Mouse (Mus musculus): Measurements from ENCODE around the gene Lin7a. TPM values are rescaled to one million over a fixed set of nuclear protein-coding genes. Genes with fewer than 3 reads are reported as not detected.

Lin7a gene
- polyA plus RNA-seq, 1 experiment from 2014 or later: 2.0 TPM

DNA sequence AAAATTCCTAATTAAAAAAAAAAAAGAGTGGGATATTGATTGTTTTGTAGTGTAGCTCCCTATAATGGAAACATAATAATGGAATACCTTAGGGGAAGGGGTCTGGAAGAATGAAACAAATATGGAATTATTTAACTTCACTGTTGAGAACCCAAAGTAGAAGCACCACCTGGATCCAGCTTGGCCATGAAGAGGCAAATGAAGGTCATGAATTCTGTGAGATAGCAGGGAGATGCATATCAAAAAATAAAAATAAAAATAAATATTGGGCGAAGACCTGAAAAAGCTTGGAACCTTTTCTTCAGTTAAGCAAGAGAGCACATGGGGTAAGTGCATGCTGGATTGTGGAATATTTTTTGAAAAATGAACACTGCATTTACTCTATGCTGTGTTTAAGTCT, 43.6 kb upstream of the Lin7a start:
- Histone ChIP-seq H3K27me3 (ENCODE audit: control insufficient read depth, insufficient read depth, low read length) (no peaks in the 10 kb centered on the region), H3K4me3 (ENCODE audit: low read length) (no peak overlapping the region), H3K9ac (ENCODE audit: low read length) (no peak overlapping the region), H3K9me3 (replicated peaks; ENCODE audit: control insufficient read depth, low read length) (no peaks in the 10 kb centered on the region), H3K27ac (ENCODE audit: low read length) (no peak overlapping the region), H3K4me2 (ENCODE audit: low read depth, low read length) (no peak overlapping the region), H3K4me1 (ENCODE audit: control insufficient read depth, insufficient read depth, low read length) (no peaks in the 10 kb centered on the region), H3K36me3 (ENCODE audit: control insufficient read depth, insufficient read depth) (no peaks in the 10 kb centered on the region)
- 93% methylated on average over 1 of the region's 1 CpGs for whole genome bisulfite sequencing
- ATAC-seq (replicated peaks; ENCODE audit: extremely low read depth, insufficient read depth, low FRiP score): no peak

DNA sequence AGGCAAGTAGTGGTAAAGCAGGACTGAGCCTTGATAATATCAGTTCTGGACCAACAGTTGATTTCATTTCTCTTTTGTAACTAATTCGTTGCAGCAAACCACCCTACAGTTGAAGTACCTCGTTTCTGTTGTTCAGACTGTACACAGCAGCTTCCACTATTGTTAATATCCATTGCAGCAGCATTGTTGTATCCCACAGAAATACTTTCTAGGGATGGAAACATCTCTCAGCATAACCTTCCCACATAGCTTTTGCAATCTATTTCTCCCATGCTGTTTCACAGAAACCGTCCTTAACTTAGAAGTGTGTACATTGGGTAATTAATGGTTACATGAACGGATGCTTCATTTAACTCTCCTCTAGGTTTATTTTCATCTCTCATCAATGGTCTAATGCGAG, 42.7 kb upstream of the Lin7a start:
- Histone ChIP-seq H3K9ac (ENCODE audit: low read length) (no peak overlapping the region), H3K36me3 (ENCODE audit: control insufficient read depth, insufficient read depth) (no peaks in the 10 kb centered on the region), H3K9me3 (replicated peaks; ENCODE audit: control insufficient read depth, low read length) (no peaks in the 10 kb centered on the region), H3K4me3 (ENCODE audit: low read length) (no peak overlapping the region), H3K27me3 (ENCODE audit: control insufficient read depth, insufficient read depth, low read length) (no peaks in the 10 kb centered on the region), H3K4me2 (ENCODE audit: low read depth, low read length) (no peak overlapping the region), H3K27ac (ENCODE audit: low read length) (no peak overlapping the region), H3K4me1 (ENCODE audit: control insufficient read depth, insufficient read depth, low read length) (no peaks in the 10 kb centered on the region)
- WGBS: 75% methylated on average over 5 of the region's 5 CpGs
- ATAC-seq (replicated peaks; ENCODE audit: extremely low read depth, insufficient read depth, low FRiP score): no peak

DNA sequence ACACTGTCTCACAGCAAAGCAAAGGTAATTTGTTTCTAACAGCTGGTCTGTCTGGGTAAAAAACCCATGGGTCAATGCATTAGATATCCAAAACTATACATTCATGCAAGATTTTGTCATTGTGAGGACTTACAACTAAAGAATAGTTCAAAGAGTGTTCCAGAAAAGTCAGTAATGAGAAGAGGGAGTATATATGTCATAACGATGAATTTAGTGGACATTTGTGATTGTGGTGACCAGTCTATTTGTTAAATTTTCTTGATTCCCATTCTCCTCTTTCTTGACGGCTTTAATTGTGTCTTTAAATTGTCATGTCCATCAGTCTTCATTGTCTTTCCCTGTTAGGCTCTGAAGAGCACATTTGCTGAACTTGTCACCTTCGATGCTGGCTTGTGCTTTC, 42.1 kb upstream of the Lin7a start:
- Histone ChIP-seq H3K9ac (ENCODE audit: low read length) (no peak overlapping the region), H3K9me3 (replicated peaks; ENCODE audit: control insufficient read depth, low read length) (no peaks in the 10 kb centered on the region), H3K4me2 (ENCODE audit: low read depth, low read length) (no peak overlapping the region), H3K27me3 (ENCODE audit: control insufficient read depth, insufficient read depth, low read length) (no peaks in the 10 kb centered on the region), H3K27ac (ENCODE audit: low read length) (no peak overlapping the region), H3K4me1 (ENCODE audit: control insufficient read depth, insufficient read depth, low read length) (no peaks in the 10 kb centered on the region), H3K4me3 (ENCODE audit: low read length) (no peak overlapping the region), H3K36me3 (ENCODE audit: control insufficient read depth, insufficient read depth) (no peaks in the 10 kb centered on the region)
- ATAC-seq (replicated peaks; ENCODE audit: extremely low read depth, insufficient read depth, low FRiP score): no peak
- 68% methylated on average over 3 of the region's 3 CpGs for WGBS

DNA sequence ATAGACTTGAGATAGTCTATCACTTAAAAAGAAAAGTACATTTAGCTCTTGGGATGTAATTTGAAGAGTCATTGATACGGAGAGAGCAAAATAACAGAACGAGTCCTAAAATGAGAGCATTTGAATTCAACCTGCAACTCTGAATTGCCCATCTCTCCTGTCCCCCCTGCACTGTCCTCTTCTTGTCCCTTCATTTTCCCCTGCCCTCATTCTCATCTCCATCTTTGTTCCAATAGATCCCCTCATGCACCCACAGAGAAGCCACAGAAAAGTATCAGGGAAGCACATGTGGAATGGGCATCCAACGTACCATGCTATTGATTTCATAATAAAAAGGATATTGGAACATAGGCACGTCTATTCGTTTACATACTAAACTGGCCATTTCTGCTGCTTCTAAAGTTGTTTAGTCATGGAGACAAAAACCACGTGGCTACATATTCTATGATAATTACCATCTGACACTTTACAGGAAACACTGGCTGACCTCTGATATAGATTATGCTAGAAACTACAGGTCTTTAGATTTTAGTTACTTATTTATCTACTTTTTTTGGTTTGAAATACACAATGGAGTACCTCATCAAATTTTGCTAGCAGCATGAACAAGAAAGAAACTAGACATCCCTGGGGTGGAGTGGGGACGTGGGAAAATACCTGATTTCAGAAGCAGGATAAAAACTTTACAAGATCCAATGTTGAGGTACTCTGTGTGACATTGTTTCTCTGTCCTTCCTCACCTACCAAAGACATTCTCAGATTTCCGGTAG, 41.2 kb upstream of the Lin7a start:
- H3K9ac ChIP-seq (ENCODE audit: low read length): no peak overlapping the region
- WGBS: 70% methylated on average over 8 of the region's 8 CpGs
- no peaks in the 10 kb centered on the region for H3K9me3 ChIP-seq (replicated peaks; ENCODE audit: control insufficient read depth, low read length)
- no peak overlapping the region for H3K4me2 ChIP-seq (ENCODE audit: low read depth, low read length)
- H3K27ac ChIP-seq (ENCODE audit: low read length): no peak overlapping the region
- no peak for ATAC-seq (replicated peaks; ENCODE audit: extremely low read depth, insufficient read depth, low FRiP score)
- no peak overlapping the region for H3K4me3 ChIP-seq (ENCODE audit: low read length)
- no peaks in the 10 kb centered on the region for H3K4me1 ChIP-seq (ENCODE audit: control insufficient read depth, insufficient read depth, low read length)
- no peaks in the 10 kb centered on the region for H3K36me3 ChIP-seq (ENCODE audit: control insufficient read depth, insufficient read depth)
- no peaks in the 10 kb centered on the region for H3K27me3 ChIP-seq (ENCODE audit: control insufficient read depth, insufficient read depth, low read length)

DNA sequence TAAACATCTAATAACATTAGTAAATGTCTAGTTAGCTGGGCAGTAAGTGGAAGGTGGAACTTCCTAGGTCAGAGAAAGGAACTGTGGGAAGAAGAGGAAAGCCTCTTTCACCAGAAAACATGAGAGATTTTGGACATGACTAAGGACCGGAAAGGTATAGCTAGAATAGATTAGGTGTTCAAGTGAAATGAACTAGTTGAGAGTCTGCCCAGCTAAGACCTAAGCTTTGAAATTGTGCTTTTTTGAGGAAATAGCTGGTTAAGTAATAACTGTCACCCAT, 40.7 kb upstream of the Lin7a start:
- Histone ChIP-seq H3K4me3 (ENCODE audit: low read length) (no peak overlapping the region), H3K27ac (ENCODE audit: low read length) (no peak overlapping the region), H3K27me3 (ENCODE audit: control insufficient read depth, insufficient read depth, low read length) (no peaks in the 10 kb centered on the region), H3K4me1 (ENCODE audit: control insufficient read depth, insufficient read depth, low read length) (no peaks in the 10 kb centered on the region), H3K9ac (ENCODE audit: low read length) (no peak overlapping the region), H3K9me3 (replicated peaks; ENCODE audit: control insufficient read depth, low read length) (no peaks in the 10 kb centered on the region), H3K4me2 (ENCODE audit: low read depth, low read length) (no peak overlapping the region), H3K36me3 (ENCODE audit: control insufficient read depth, insufficient read depth) (no peaks in the 10 kb centered on the region)
- no peak for ATAC-seq (replicated peaks; ENCODE audit: extremely low read depth, insufficient read depth, low FRiP score)
- 90% methylated on average over 1 of the region's 1 CpGs for WGBS

DNA sequence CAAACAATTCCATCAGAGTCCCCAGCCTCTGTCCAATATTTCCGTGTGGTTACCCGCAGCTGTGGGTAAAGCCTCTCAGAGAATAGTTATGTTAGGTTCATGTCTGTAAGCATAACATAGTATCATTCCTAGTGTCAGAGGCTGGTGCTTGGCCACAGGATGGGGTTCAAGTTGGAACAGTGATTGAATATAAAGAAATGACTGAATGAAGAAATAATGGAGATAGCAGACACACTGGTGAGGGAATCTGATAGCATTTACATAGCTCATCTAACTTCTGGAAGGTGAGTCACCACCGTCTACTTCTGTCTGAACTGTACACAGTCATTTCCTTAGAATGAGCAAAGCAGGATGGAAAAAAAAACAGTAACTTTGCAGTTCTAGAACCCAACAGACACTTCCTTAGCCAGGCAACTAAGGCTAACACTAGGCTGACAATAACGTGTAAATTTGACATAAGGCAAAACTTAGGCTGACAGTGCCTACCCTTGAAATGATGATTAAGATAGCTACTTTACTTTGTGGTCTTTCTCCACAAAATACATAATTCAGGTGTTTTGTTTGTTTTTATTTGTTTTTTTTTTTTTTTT, 40.0 kb upstream of the Lin7a start:
- no peak overlapping the region for H3K9ac ChIP-seq (ENCODE audit: low read length)
- no peaks in the 10 kb centered on the region for H3K9me3 ChIP-seq (replicated peaks; ENCODE audit: control insufficient read depth, low read length)
- H3K27me3 ChIP-seq (ENCODE audit: control insufficient read depth, insufficient read depth, low read length): no peaks in the 10 kb centered on the region
- H3K36me3 ChIP-seq (ENCODE audit: control insufficient read depth, insufficient read depth): no peaks in the 10 kb centered on the region
- ATAC-seq (replicated peaks; ENCODE audit: extremely low read depth, insufficient read depth, low FRiP score): no peak
- WGBS: 70% methylated on average over 4 of the region's 4 CpGs
- H3K4me1 ChIP-seq (ENCODE audit: control insufficient read depth, insufficient read depth, low read length): no peaks in the 10 kb centered on the region
- H3K27ac ChIP-seq (ENCODE audit: low read length): no peak overlapping the region
- H3K4me2 ChIP-seq (ENCODE audit: low read depth, low read length): no peak overlapping the region
- H3K4me3 ChIP-seq (ENCODE audit: low read length): no peak overlapping the region

DNA sequence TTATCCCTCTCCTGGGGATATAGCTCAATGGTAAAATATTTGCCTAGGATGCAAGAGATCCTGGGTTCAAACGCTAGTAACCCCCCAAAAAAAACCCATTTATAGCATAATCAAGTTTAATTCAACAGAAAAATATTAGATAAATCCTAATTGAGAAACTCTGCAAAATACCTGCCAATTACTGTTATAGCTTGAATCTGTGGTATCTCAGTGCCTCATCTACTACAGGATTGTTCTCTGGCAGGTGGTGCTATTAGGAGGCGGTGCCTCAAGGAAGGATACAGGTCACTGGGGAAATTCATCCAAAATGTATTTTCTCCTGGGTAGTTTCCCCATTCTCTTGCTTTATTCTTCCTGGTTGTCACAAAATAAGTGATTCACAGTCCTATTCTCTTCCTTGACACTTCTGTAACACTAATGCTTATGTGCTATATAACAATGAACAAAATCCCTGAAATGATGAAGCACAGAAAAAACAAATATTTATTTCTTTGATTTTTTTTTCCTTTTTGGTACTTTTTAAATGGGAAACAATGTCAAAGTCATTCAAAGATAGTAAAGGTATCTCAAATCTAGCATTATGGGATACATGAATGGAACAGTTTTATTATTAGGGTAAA, 38.9 kb upstream of the Lin7a start:
- WGBS: 86% methylated on average over 2 of the region's 2 CpGs
- no peak overlapping the region for H3K4me2 ChIP-seq (ENCODE audit: low read depth, low read length)
- H3K36me3 ChIP-seq (ENCODE audit: control insufficient read depth, insufficient read depth): no peaks in the 10 kb centered on the region
- no peak overlapping the region for H3K4me3 ChIP-seq (ENCODE audit: low read length)
- no peak overlapping the region for H3K9ac ChIP-seq (ENCODE audit: low read length)
- no peaks in the 10 kb centered on the region for H3K4me1 ChIP-seq (ENCODE audit: control insufficient read depth, insufficient read depth, low read length)
- no peak for ATAC-seq (replicated peaks; ENCODE audit: extremely low read depth, insufficient read depth, low FRiP score)
- no peaks in the 10 kb centered on the region for H3K27me3 ChIP-seq (ENCODE audit: control insufficient read depth, insufficient read depth, low read length)
- H3K27ac ChIP-seq (ENCODE audit: low read length): no peak overlapping the region
- no peaks in the 10 kb centered on the region for H3K9me3 ChIP-seq (replicated peaks; ENCODE audit: control insufficient read depth, low read length)

DNA sequence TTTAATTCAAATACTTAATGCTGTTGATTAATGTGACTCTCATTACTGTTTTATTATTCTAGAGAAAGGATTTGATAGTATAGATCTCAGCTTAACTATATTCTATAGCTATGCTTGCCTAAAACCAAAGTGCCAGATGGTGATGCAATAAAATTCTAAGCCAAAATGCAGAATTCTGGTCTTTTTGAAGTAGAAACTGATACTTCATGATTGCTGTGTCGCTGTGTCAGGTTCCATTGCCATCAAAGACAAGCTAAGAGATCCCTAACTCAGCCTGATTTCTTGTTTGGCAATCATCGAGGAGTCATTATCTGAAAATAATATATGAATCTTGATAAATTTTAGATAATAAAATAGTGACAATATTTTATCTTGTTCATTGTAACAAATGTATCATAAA, 38.3 kb upstream of the Lin7a start:
- Histone ChIP-seq H3K9ac (ENCODE audit: low read length) (no peak overlapping the region), H3K36me3 (ENCODE audit: control insufficient read depth, insufficient read depth) (no peaks in the 10 kb centered on the region), H3K9me3 (replicated peaks; ENCODE audit: control insufficient read depth, low read length) (no peaks in the 10 kb centered on the region), H3K4me3 (ENCODE audit: low read length) (no peak overlapping the region), H3K4me1 (ENCODE audit: control insufficient read depth, insufficient read depth, low read length) (no peaks in the 10 kb centered on the region), H3K4me2 (ENCODE audit: low read depth, low read length) (no peak overlapping the region), H3K27ac (ENCODE audit: low read length) (no peak overlapping the region), H3K27me3 (ENCODE audit: control insufficient read depth, insufficient read depth, low read length) (no peaks in the 10 kb centered on the region)
- 82% methylated on average over 2 of the region's 2 CpGs for WGBS
- no peak for ATAC-seq (replicated peaks; ENCODE audit: extremely low read depth, insufficient read depth, low FRiP score)

DNA sequence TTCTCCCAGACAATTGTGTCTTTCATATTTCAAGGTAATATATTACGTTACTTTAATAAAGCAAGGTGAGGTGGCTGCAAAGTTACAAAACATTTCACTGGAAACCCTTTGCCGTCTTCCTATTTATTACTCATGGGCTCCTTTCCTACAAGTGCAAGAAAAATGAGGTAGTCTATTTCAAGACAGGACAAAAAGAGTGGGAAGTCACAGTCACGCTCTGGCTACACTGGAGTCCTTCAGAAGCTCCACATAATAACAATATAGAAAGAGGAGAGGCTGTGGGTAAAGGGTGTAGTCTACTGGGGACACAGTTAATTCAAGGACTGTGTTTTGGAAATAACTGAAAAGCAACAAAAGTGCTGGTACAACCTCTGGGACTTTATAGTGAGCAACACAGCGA, 37.7 kb upstream of the Lin7a start:
- H3K4me2 ChIP-seq (ENCODE audit: low read depth, low read length): no peak overlapping the region
- no peaks in the 10 kb centered on the region for H3K4me1 ChIP-seq (ENCODE audit: control insufficient read depth, insufficient read depth, low read length)
- H3K27ac ChIP-seq (ENCODE audit: low read length): no peak overlapping the region
- no peaks in the 10 kb centered on the region for H3K9me3 ChIP-seq (replicated peaks; ENCODE audit: control insufficient read depth, low read length)
- no peaks in the 10 kb centered on the region for H3K27me3 ChIP-seq (ENCODE audit: control insufficient read depth, insufficient read depth, low read length)
- H3K4me3 ChIP-seq (ENCODE audit: low read length): no peak overlapping the region
- no peaks in the 10 kb centered on the region for H3K36me3 ChIP-seq (ENCODE audit: control insufficient read depth, insufficient read depth)
- no peak for ATAC-seq (replicated peaks; ENCODE audit: extremely low read depth, insufficient read depth, low FRiP score)
- H3K9ac ChIP-seq (ENCODE audit: low read length): no peak overlapping the region
- 79% methylated on average over 4 of the region's 4 CpGs for WGBS
